Mouse (Mus musculus) neural tube, embryonic 15.5 days (tissue): Measurements from ENCODE around the gene Foxk2. TPM values are rescaled to one million over a fixed set of nuclear protein-coding genes. Genes with fewer than 3 reads are reported as not detected.

ENCODE experiments used
- ATAC-seq: fragments of 200-750 bp; cut with Nextera tagmentation; 2 replicates; pipeline ENCODE4 v1.8.0; 2017; ENCODE audit warnings: mild to moderate bottlenecking, moderate TSS enrichment, moderate library complexity; ENCODE audit not compliant: low FRiP score
- H3K27ac ChIP-seq: fragments of 300-500 bp; sonication (generic); replicated peaks from 2 replicates; pipeline ENCODE4 v1.5.1; 2015; ENCODE audit warnings: mild to moderate bottlenecking, inconsistent platforms
- H3K27me3 ChIP-seq: fragments of 300-500 bp; sonication (generic); replicated peaks from 2 replicates; pipeline ENCODE4 v1.6.1; 2015; ENCODE audit warnings: inconsistent platforms
- H3K36me3 ChIP-seq: fragments of 300-500 bp; sonication (generic); 2 replicates; pipeline ENCODE4 v1.6.1; 2015; ENCODE audit warnings: inconsistent platforms
- H3K4me1 ChIP-seq: fragments of 300-500 bp; sonication (generic); 2 replicates; pipeline ENCODE4 v1.6.1; 2015; ENCODE audit warnings: inconsistent platforms
- H3K4me2 ChIP-seq: fragments of 300-500 bp; sonication (generic); 2 replicates; pipeline ENCODE4 v1.6.1; 2015; ENCODE audit warnings: inconsistent platforms, mild to moderate bottlenecking, moderate library complexity
- H3K4me3 ChIP-seq: fragments of 300-500 bp; sonication (generic); replicated peaks from 2 replicates; pipeline ENCODE4 v1.5.1; 2015; ENCODE audit warnings: mild to moderate bottlenecking, inconsistent platforms
- H3K9ac ChIP-seq: fragments of 300-500 bp; sonication (generic); replicated peaks from 2 replicates; pipeline ENCODE4 v1.6.1; 2015; ENCODE audit warnings: mild to moderate bottlenecking, inconsistent platforms
- H3K9me3 ChIP-seq: fragments of 300-500 bp; sonication (generic); replicated peaks from 2 replicates; pipeline ENCODE4 v1.6.1; 2016; ENCODE audit warnings: inconsistent platforms
- WGBS: fragments of 180-500 bp; shearing (Covaris S2); methylation state at CpG from one replicate; pipeline ENCODE4 v1.1.7; 2015; ENCODE audit warnings: mixed read lengths; 5-methylcytosine and 5-hydroxymethylcytosine counted together
- polyA plus RNA-seq: library from polyadenylated mRNA; unstranded; fragments of >200 nt; fragmentation: Nextera tagmentation; extraction: Ambion mirVana; gene quantifications from 2 replicates; pipeline ENCODE4 v1.2.1, GENCODE M21; 2015

Foxk2 gene
- polyA plus RNA-seq, 1 experiment from 2014 or later = 12.8 TPM

DNA sequence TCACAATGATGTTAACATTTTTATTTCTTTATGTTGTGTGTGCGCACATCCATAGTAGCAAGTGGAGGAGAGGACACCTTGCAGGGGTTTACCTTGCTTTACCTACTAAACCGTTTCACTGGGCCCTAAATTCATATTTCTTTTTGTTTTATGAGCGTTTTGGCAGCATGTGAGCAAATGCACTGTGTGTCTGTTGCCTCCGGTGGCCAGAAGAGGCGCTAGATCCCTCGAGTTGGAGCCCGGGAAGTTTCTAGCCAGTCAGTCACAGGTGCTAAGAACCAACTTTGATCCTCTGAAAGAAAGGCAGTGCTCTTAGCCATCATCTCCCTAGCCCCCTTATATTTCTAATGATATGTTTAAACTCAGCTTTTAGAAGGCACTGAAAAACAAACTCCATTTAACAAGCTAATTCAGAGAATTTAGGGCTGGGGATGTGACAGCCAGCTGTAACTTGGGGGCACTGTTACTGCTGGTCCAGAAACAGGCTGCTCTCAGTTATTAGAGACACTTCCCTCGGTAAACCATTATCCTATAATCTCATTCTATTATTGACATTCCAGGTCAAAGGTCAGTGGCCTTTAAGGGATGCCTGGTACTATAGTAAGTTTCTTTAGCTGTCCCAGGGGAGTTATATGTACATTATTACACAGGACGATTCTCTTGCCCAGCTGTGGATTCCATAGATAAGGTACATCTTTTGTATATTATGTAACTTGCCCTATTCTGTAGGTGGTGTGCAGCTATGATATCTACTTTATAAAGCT lies 24.1 kb upstream of the Foxk2 start:
- H3K9me3 ChIP-seq = no peaks in the 10 kb centered on the region
- H3K4me2 ChIP-seq = peak overlapping the region; percentile 65
- peak overlapping the region; percentile 72; the same call in 1 of the 2 replicates for H3K9ac ChIP-seq
- peaks cover 35% of the 10 kb centered on the region for H3K4me1 ChIP-seq
- peaks cover 8% of the 10 kb centered on the region; the same call in 1 of the 2 replicates for H3K36me3 ChIP-seq
- H3K4me3 ChIP-seq = peak overlapping the region; percentile 55
- ATAC-seq = no peak
- H3K27ac ChIP-seq = peak overlapping the region; percentile 100
- H3K27me3 ChIP-seq = no peaks in the 10 kb centered on the region
- WGBS = 25% methylated on average over 9 of the region's 9 CpGs

- H3K9me3 ChIP-seq = no peaks in the 10 kb centered on the region
- peak; percentile 100 for ATAC-seq
- WGBS = under 1% methylated on average over 50 of the region's 50 CpGs
Observed at GRCm38 (mm10) chr11:121236564-121237344, 23.0 kb upstream of the Foxk2 start, which contains the start of gene Narf. Narf (plus strand) TSS chr11:121237253.

DNA sequence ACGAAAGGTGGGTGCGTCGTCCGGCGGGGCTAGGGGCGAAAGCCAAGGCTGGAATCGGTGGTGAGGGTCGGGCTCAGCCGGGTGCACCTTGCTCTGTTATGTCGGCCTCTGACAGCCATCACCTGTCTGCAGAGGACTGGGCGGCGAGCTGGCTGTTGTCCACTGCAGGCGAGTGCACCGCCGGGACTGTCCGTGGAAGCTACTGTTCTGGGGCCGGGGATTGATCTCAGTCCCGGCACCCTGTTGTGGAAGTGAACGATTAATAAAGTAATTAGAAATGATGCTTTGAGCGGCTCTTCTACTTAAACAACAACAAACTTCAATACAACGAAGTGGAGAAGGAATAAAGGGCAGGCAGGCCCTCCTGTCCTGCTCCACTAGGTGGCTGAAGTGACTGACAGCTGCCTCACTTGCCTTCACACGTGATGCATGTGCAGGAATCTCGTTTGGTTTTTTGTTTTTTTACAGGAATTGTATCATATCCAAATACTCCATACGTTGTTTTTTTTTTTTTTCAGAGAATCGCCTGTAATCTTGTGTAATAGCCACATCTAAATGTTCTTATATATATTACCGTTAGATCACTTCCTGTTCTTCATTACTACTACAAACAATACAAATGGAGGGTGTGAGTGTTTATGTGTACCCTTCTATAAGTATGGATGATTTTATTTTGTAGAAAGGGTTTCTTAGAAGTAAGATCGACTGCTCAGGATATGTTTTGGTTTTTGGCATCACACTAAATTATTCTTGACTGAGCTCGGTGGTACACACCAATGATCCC lies 22.3 kb upstream of the Foxk2 start:
- peak overlapping the region; percentile 55 for H3K4me3 ChIP-seq
- ATAC-seq = peak; percentile 18
- peak overlapping the region; percentile 100 for H3K27ac ChIP-seq
- WGBS = 3% methylated on average over 28 of the region's 28 CpGs
- peaks cover 43% of the 10 kb centered on the region for H3K4me1 ChIP-seq
- no peaks in the 10 kb centered on the region for H3K27me3 ChIP-seq
- peaks cover 16% of the 10 kb centered on the region for H3K36me3 ChIP-seq
- peak overlapping the region; percentile 65 for H3K4me2 ChIP-seq
- H3K9me3 ChIP-seq = no peaks in the 10 kb centered on the region
- H3K9ac ChIP-seq = peak overlapping the region; percentile 67

More at GRCm38 (mm10) chr11:121236564-121237344, 23.0 kb upstream of the Foxk2 start, which contains the start of gene Narf:
- peak within 1 kb of the TSS; percentile 100 for H3K27ac ChIP-seq
- peak within 1 kb of the TSS; percentile 72 for H3K9ac ChIP-seq
- H3K27me3 ChIP-seq = no peaks in the 10 kb centered on the region
- peak within 1 kb of the TSS; percentile 55 for H3K4me3 ChIP-seq
- H3K36me3 ChIP-seq = peaks cover 9% of the 10 kb centered on the region
- peak within 1 kb of the TSS; percentile 65 for H3K4me2 ChIP-seq
- peaks cover 40% of the 10 kb centered on the region for H3K4me1 ChIP-seq

- Histone ChIP-seq H3K27me3 (no peaks in the 10 kb centered on the region), H3K9me3 (no peaks in the 10 kb centered on the region), H3K4me2 (no peak overlapping the region; the same call in 1 of the 2 replicates), H3K9ac (no peak overlapping the region), H3K36me3 (peaks cover 35% of the 10 kb centered on the region), H3K4me3 (no peak overlapping the region), H3K27ac (no peak overlapping the region), H3K4me1 (peaks cover 43% of the 10 kb centered on the region)
- ATAC-seq = no peak
- WGBS = 92% methylated on average over 2 of the region's 2 CpGs
Observed at GRCm38 (mm10) chr11:121239669-121240068, 20.1 kb upstream of the Foxk2 start.

DNA sequence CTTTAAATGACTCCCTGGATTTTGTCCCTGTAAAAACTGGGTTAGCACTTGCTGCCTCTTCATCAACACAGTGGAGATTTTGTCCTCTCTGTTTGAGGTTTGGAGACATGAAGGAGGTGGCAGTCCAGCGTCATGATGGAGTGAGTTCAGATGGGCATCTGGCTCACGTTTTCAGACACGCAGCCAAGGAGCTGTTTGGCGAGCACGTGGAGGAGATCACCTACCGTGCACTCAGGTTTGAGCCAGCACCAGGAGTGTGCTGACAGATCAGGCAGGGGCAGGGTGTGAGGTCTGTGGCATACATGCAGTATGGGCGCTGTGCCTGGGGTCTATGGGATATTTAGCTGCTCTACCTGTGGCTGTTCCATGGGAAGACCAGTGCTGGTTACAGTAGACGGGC lies 9.6 kb upstream of the Foxk2 start:
- Histone ChIP-seq H3K4me2 (no peak overlapping the region), H3K27ac (no peak overlapping the region)
- 94% methylated on average over 8 of the region's 8 CpGs for WGBS

GRCm38 (mm10) chr11:121260211-121260906 lies 569 bp downstream of the Foxk2 start:
- under 1% methylated on average over 55 of the region's 60 CpGs for WGBS
- H3K36me3 ChIP-seq = peaks cover 28% of the 10 kb centered on the region
- H3K4me2 ChIP-seq = peak overlapping the region; percentile 80
- no peaks in the 10 kb centered on the region for H3K9me3 ChIP-seq
- H3K27me3 ChIP-seq = no peaks in the 10 kb centered on the region
- H3K4me3 ChIP-seq = peak overlapping the region; percentile 98
- H3K27ac ChIP-seq = peak overlapping the region; percentile 96
- ATAC-seq = peak; percentile 15; the same call in 1 of the 2 replicates
- H3K4me1 ChIP-seq = peaks cover 43% of the 10 kb centered on the region
- peak overlapping the region; percentile 97 for H3K9ac ChIP-seq

More for the DNA sequence above, 9.6 kb upstream of the Foxk2 start:
- H3K9ac ChIP-seq = no peak overlapping the region
- no peaks in the 10 kb centered on the region for H3K27me3 ChIP-seq
- H3K36me3 ChIP-seq = peaks cover 96% of the 10 kb centered on the region
- H3K4me1 ChIP-seq = no peaks in the 10 kb centered on the region
- ATAC-seq = no peak
- no peaks in the 10 kb centered on the region for H3K9me3 ChIP-seq
- H3K4me3 ChIP-seq = no peak overlapping the region

DNA sequence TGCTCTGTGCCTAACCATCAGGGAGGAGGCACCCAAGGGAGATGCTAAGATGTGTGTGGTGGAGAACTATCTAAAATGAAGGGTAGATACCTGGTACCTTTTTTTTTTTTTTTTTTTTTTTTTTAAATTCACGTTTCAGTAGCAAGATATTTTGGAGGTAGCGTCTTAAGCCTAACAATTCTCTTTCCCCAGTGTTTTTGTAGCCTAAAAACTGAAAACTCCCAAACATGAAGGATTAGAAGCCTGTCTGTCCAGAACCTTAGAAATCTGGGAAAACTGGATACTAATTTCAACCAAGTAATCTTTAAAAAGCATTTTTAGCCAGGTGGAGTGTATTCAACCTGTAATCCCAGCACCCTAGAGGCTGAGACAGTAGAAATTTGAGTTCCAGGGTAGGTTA lies 1.3 kb downstream of the Foxk2 start:
- Histone ChIP-seq H3K27me3 (no peaks in the 10 kb centered on the region), H3K9ac (peak overlapping the region; percentile 97), H3K36me3 (peaks cover 21% of the 10 kb centered on the region), H3K27ac (0 out of 2 replicates have a peak overlapping the region, but pooled peaks have one; percentile 96), H3K4me1 (peaks cover 43% of the 10 kb centered on the region), H3K9me3 (no peaks in the 10 kb centered on the region), H3K4me3 (peak overlapping the region; percentile 98), H3K4me2 (peak overlapping the region; percentile 80)
- ATAC-seq = no peak
- 49% methylated on average over 2 of the region's 2 CpGs for WGBS

- H3K9ac ChIP-seq = no peak overlapping the region
- ATAC-seq = no peak
- H3K4me2 ChIP-seq = no peak overlapping the region
- H3K4me1 ChIP-seq = peaks cover 9% of the 10 kb centered on the region; the same call in 1 of the 2 replicates
- H3K27me3 ChIP-seq = no peaks in the 10 kb centered on the region
- no peak overlapping the region for H3K27ac ChIP-seq
- no peaks in the 10 kb centered on the region for H3K9me3 ChIP-seq
- H3K4me3 ChIP-seq = no peak overlapping the region
- H3K36me3 ChIP-seq = no peaks in the 10 kb centered on the region
- 95% methylated on average over 8 of the region's 8 CpGs for WGBS
Observed at GRCm38 (mm10) chr11:121277516-121277915, 17.7 kb downstream of the Foxk2 start.

DNA sequence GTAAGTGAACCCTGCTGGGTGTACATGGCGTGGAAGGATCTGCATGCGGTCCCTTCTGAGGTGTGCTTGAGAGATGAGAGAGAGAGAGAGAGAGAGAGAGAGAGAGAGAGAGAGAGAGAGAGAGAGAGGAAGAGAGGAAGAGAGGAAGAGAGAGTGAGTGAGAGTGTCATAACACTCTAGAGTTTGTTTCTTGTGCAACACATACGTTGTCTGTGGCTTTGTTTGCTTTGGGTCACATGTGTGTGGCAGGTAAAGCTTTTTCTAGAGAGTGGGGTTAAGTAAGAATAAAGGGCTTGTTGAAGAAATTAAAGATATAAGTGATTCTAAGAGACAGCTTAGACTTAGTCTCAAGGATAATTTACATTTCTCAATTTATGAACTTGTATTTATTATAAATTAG lies 18.2 kb downstream of the Foxk2 start:
- 88% methylated on average over 3 of the region's 3 CpGs for WGBS
- Histone ChIP-seq H3K36me3 (no peaks in the 10 kb centered on the region), H3K9me3 (no peaks in the 10 kb centered on the region)

GRCm38 (mm10) chr11:121282911-121283310 lies 23.1 kb downstream of the Foxk2 start:
- 91% methylated on average over 6 of the region's 6 CpGs for WGBS
- no peak overlapping the region; the same call in 1 of the 2 replicates for H3K27ac ChIP-seq
- no peaks in the 10 kb centered on the region for H3K9me3 ChIP-seq
- no peak overlapping the region for H3K4me3 ChIP-seq
- H3K27me3 ChIP-seq = no peaks in the 10 kb centered on the region
- H3K9ac ChIP-seq = no peak overlapping the region
- H3K4me1 ChIP-seq = peaks cover 8% of the 10 kb centered on the region; the same call in 1 of the 2 replicates
- no peak overlapping the region for H3K4me2 ChIP-seq
- peaks cover 21% of the 10 kb centered on the region for H3K36me3 ChIP-seq
- ATAC-seq = no peak

More for the DNA sequence above, 18.2 kb downstream of the Foxk2 start:
- Histone ChIP-seq H3K27me3 (no peaks in the 10 kb centered on the region), H3K9ac (no peak overlapping the region), H3K4me2 (no peak overlapping the region), H3K27ac (no peak overlapping the region), H3K4me1 (peaks cover 11% of the 10 kb centered on the region; the same call in 1 of the 2 replicates), H3K4me3 (no peak overlapping the region)
- ATAC-seq = no peak
